Mouse (Mus musculus): ENCODE measurements around the gene Cops7b. TPM values are rescaled to one million over a fixed set of nuclear protein-coding genes. Genes with fewer than 3 reads are reported as not detected.

The Cops7b gene
- total RNA-seq (2023), result 10 to 100 TPM; 10.2 to 11.9 TPM

DNA sequence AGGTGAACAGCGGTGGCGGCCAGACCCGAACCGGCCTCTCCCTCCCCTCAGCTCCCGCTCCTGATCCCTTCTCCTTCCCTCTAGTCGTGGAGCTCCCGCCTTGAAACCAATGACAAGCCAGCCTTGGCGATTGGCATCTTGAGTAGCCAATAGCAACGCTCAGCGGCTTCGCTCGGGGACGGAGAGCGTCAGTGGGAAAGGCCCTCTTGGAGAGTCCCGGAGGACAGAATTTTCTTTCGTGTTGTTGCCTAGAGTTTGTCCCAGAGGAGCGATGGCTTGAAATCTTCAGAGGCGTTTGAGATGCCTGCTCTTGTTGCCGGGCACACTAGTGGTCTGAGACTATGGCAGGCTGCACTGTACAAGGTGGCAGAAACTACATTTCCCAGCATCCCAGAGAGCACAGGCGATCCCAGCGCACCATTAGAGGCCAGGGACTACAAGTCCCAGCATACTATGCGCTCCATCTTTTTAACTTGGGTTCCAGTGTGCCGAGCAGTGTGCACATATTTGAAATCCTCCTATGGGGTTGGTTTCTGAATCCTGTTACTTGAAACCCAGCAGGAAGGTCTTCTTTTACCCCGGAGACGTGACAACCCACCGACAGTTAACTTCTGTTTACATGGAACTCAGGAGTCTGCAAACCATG is at the start of gene Cops7b, which contains the start of gene Pde6d:
Cops7b (plus strand) TSS at position 454 of the 646 bp plus-strand sequence.
Pde6d (minus strand) TSS at position 179 of the 646 bp plus-strand sequence.

Other genes with a start within 250 kb of the Cops7b start
- 100 to 1,000 TPM; 165 to 170 TPM for gene Ncl, start 223.5 kb upstream of the Cops7b start, total RNA-seq (2023)
- gene Nmur1, start 156.7 kb upstream of the Cops7b start, total RNA-seq (2023), result under 1 TPM in 1 of 2 experiments, not detected in 1; 0.44 TPM
- not detected for gene Tex44, start 156.6 kb upstream of the Cops7b start, total RNA-seq (2023)
- gene Ptma, start 56.2 kb upstream of the Cops7b start, total RNA-seq (2023), result 1,000 to 10,000 TPM; 1,237 to 1,338 TPM
- gene Pde6d, start 275 bp upstream of the Cops7b start, total RNA-seq (2023), result 10 to 100 TPM; 23.1 to 24.7 TPM
- not detected for gene Nppc, start 87.7 kb downstream of the Cops7b start, total RNA-seq (2023)
- 10 to 100 TPM in 1 of 2 experiments, 1 to 10 TPM in 1; 7.6 to 10.1 TPM for gene Dis3l2, start 120.9 kb downstream of the Cops7b start, total RNA-seq (2023)

Measured in neutrophil, adult 83 days (primary cell).